Mouse (Mus musculus) stomach, embryonic 16.5 days (tissue): ENCODE data around the gene Cisd3. TPM values are rescaled to one million over a fixed set of nuclear protein-coding genes. Genes with fewer than 3 reads are reported as not detected.
A peak's percentile ranks its signal among the peaks of the same experiment; 100 is the strongest.
"Not testable (repeated sequence)": the region's sequence is repeated elsewhere in the genome, so short reads cannot be mapped to it uniquely, and the experiment has no call there.

Experiments
- ATAC-seq: fragments of 200-750 bp; cut with Nextera tagmentation; 2 replicates; pipeline ENCODE4 v1.8.0; 2017; ENCODE audit warnings: moderate number of reproducible peaks, moderate TSS enrichment; ENCODE audit not compliant: insufficient read depth, low FRiP score
- H3K27ac ChIP-seq: fragments of 300-500 bp; sonication (generic); 2 replicates; pipeline ENCODE4 v1.5.1; 2014; ENCODE audit warnings: low read length
- H3K27me3 ChIP-seq: fragments of 300-500 bp; sonication (generic); 2 replicates; pipeline ENCODE4 v1.6.1; 2014; ENCODE audit warnings: low read length, control low read depth, mixed read lengths; ENCODE audit not compliant: control insufficient read depth, insufficient read depth
- H3K36me3 ChIP-seq: fragments of 300-500 bp; sonication (generic); 2 replicates; pipeline ENCODE4 v1.6.1; 2014; ENCODE audit warnings: low read length; ENCODE audit not compliant: control insufficient read depth, insufficient read depth
- H3K4me1 ChIP-seq: fragments of 300-500 bp; sonication (generic); 2 replicates; pipeline ENCODE4 v1.6.1; 2014; ENCODE audit warnings: low read length, control low read depth, mixed read lengths; ENCODE audit not compliant: control insufficient read depth, insufficient read depth
- H3K4me2 ChIP-seq: fragments of 300-500 bp; sonication (generic); 2 replicates; pipeline ENCODE4 v1.6.1; 2014; ENCODE audit warnings: low read depth, low read length, mixed read lengths
- H3K4me3 ChIP-seq: fragments of 300-500 bp; sonication (generic); replicated peaks from 2 replicates; pipeline ENCODE4 v1.5.1; 2014; ENCODE audit warnings: mild to moderate bottlenecking, low read length
- H3K9ac ChIP-seq: fragments of 300-500 bp; sonication (generic); 2 replicates; pipeline ENCODE4 v1.6.1; 2014; ENCODE audit warnings: low read length
- H3K9me3 ChIP-seq: fragments of 300-500 bp; sonication (generic); replicated peaks from 2 replicates; pipeline ENCODE4 v1.6.1; 2016; ENCODE audit warnings: low read length, control low read depth; ENCODE audit not compliant: control insufficient read depth
- WGBS: fragments of 180-500 bp; shearing (Covaris S2); extraction: QIAGEN DNeasy Blood & Tissue Kit; methylation state at CpG from one replicate; pipeline ENCODE4 v1.1.7; 2014; 5-methylcytosine and 5-hydroxymethylcytosine counted together
- polyA plus RNA-seq: library from polyadenylated mRNA; unstranded; fragments of >200 nt; fragmentation: Nextera tagmentation; extraction: Ambion mirVana; gene quantifications from 2 replicates; pipeline ENCODE4 v1.2.1, GENCODE M21; 2015

The Cisd3 gene
- polyA plus RNA-seq, 1 experiment from 2014 or later = 35.1 TPM

DNA sequence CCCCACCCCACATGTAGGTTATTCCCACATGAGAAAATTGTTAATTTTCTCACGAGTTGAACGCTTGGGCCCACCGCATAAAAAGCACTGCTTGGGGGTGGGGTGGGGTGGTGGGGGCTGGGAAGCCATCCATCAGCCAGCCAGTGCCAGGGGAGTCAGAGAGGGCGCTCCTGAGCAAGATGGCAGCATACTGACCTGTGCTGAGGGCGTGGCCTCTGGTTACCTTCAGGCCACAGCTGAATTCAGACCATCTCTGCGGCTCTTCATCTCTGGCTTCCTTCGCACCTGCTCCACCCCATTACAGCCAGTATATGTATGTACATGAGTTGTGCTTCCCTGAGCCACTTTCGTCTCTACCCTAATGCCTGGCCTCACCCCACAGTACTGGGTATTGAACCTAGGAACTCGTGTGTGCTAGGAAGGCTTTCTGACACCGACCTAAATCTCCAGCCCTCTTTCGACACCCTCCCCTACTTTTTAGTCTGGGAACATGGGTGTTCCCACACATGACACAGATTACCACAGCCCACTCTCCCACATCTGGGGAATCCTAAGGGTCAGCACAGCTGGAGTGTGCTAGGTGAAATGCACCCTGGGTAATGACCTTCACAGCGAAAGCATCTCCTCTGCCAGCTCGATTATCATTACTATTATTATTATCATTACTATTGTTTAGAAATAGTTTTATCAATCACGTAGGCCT is 29.2 kb upstream of the Cisd3 start:
- H3K4me2 ChIP-seq = no peak overlapping the region
- no peak overlapping the region for H3K27ac ChIP-seq
- H3K27me3 ChIP-seq = no peaks in the 10 kb centered on the region
- no peaks in the 10 kb centered on the region for H3K9me3 ChIP-seq
- H3K4me3 ChIP-seq = no peak overlapping the region
- ATAC-seq = no peak
- H3K4me1 ChIP-seq = peaks cover 15% of the 10 kb centered on the region
- H3K36me3 ChIP-seq = no peaks in the 10 kb centered on the region
- no peak overlapping the region for H3K9ac ChIP-seq
- WGBS = 73% methylated on average over 14 of the region's 14 CpGs

DNA sequence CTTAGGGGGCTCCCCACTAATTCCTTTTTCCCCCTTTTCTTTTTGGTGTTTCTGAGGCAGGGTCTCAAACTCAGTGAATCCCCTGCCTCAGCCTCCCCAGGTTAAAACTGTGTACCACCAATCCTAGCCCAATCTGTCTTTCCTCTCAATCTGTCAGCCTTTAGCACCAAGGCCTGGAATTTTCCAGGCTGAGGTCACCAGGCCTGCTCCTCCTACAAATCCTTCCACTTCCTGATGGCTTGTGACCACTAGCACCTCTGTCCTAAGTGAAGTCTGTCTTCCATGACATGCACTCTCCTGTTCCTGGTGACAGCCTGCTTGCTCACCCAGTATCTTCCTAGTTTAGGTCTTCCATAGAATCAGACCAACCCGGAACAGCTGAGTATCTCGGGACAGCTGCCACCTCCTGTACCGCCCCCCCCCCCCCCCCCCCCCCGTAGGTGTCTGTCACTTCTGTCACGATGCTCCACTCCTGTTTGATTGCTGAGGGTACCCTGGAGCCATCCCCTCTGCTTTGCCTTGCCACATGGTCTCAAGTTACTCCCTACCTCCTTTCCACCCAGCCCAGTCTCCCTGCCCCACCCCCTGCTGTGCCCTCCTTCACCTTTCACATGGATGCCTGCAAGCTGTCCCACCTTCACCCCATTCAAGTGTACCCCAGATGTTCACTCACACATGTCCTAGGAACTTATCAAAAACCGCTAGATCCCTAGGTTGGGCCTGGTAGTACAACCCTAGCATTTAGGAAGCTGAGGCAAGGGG is 28.3 kb upstream of the Cisd3 start:
- 51% methylated on average over 4 of the region's 6 CpGs for WGBS
- H3K27ac ChIP-seq = no peak overlapping the region
- no peaks in the 10 kb centered on the region for H3K27me3 ChIP-seq
- H3K9me3 ChIP-seq = no peaks in the 10 kb centered on the region
- H3K4me1 ChIP-seq = peaks cover 23% of the 10 kb centered on the region
- H3K9ac ChIP-seq = no peak overlapping the region
- no peak overlapping the region for H3K4me2 ChIP-seq
- H3K36me3 ChIP-seq = no peaks in the 10 kb centered on the region
- ATAC-seq = no peak
- no peak overlapping the region for H3K4me3 ChIP-seq

DNA sequence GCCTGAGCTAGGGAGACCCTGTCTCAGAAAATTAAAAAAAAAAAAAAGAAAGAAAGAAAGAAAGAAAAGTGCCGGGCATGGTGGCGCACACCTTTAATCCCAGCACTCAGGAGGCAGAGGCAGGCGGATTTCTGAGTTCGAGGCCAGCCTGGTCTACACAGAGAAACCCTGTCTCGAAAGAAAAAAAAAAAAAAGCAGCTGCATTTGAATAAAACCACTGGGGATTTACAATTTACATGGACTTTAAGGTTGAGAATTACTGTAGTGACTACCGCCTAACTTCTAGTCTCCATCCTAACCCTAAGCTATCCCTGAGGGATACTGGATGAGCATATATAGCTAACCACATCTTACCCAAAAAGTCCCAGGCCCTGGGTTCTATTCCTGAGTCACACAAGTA is 27.7 kb upstream of the Cisd3 start:
- not testable (repeated sequence) for H3K9me3 ChIP-seq, H3K9ac ChIP-seq, ATAC-seq, H3K4me2 ChIP-seq, H3K27me3 ChIP-seq, H3K4me3 ChIP-seq, H3K36me3 ChIP-seq, H3K27ac ChIP-seq
- H3K4me1 ChIP-seq = peaks cover 27% of the 10 kb centered on the region
- WGBS = 93% methylated on average over 6 of the region's 6 CpGs

DNA sequence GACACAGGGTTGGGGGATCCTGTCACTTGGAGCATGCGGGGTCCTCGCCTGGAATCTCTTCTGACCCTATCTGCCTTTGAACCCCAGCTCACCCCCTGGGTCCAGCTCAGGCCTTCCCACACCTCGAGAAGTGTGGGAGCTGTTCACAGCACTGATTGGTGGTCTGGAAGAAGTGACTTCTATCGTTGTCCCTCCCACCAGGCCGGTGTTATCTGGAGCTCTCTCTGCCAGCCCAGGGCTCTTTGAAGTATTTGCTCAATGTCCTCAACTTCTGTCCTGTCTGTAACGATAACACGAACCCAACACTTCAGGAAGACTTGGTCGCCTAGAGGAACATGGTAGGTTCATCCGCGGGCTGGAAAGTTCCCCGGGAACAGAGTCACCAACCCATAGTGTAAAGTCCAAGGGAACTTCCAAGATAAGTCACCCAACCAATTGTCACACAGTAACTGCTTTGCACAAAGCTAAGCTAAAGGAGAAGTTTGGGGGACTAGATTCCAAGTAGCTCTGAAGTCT is 26.8 kb upstream of the Cisd3 start:
- Histone ChIP-seq H3K4me3 (peak overlapping the region; percentile 86), H3K36me3 (no peaks in the 10 kb centered on the region), H3K27ac (no peak overlapping the region), H3K4me2 (peak overlapping the region; percentile 94), H3K9ac (peak overlapping the region; percentile 95), H3K9me3 (no peaks in the 10 kb centered on the region), H3K27me3 (no peaks in the 10 kb centered on the region), H3K4me1 (peaks cover 27% of the 10 kb centered on the region)
- ATAC-seq = no peak
- WGBS = 52% methylated on average over 11 of the region's 11 CpGs

GRCm38 (mm10) chr11:97659267-97659989 is 26.2 kb upstream of the Cisd3 start:
- 11% methylated on average over 13 of the region's 13 CpGs for WGBS
- peak overlapping the region; percentile 95 for H3K9ac ChIP-seq
- H3K4me1 ChIP-seq = peaks cover 27% of the 10 kb centered on the region
- H3K4me2 ChIP-seq = peak overlapping the region; percentile 94
- H3K4me3 ChIP-seq = peak overlapping the region; percentile 86
- ATAC-seq = no peak
- no peaks in the 10 kb centered on the region for H3K36me3 ChIP-seq
- no peaks in the 10 kb centered on the region for H3K27me3 ChIP-seq
- H3K27ac ChIP-seq = peak overlapping the region; percentile 85
- no peaks in the 10 kb centered on the region for H3K9me3 ChIP-seq

- peak overlapping the region; percentile 94 for H3K4me2 ChIP-seq
- peak; percentile 90 for ATAC-seq
- peak overlapping the region; percentile 95 for H3K9ac ChIP-seq
- H3K4me3 ChIP-seq = peak overlapping the region; percentile 86
- H3K27me3 ChIP-seq = no peaks in the 10 kb centered on the region
- H3K4me1 ChIP-seq = peaks cover 31% of the 10 kb centered on the region
- H3K9me3 ChIP-seq = no peaks in the 10 kb centered on the region
- H3K27ac ChIP-seq = peak overlapping the region; percentile 85
- no peaks in the 10 kb centered on the region for H3K36me3 ChIP-seq
- WGBS = under 1% methylated on average over 77 of the region's 78 CpGs
Measured at GRCm38 (mm10) chr11:97659990-97660714, 25.5 kb upstream of the Cisd3 start.

DNA sequence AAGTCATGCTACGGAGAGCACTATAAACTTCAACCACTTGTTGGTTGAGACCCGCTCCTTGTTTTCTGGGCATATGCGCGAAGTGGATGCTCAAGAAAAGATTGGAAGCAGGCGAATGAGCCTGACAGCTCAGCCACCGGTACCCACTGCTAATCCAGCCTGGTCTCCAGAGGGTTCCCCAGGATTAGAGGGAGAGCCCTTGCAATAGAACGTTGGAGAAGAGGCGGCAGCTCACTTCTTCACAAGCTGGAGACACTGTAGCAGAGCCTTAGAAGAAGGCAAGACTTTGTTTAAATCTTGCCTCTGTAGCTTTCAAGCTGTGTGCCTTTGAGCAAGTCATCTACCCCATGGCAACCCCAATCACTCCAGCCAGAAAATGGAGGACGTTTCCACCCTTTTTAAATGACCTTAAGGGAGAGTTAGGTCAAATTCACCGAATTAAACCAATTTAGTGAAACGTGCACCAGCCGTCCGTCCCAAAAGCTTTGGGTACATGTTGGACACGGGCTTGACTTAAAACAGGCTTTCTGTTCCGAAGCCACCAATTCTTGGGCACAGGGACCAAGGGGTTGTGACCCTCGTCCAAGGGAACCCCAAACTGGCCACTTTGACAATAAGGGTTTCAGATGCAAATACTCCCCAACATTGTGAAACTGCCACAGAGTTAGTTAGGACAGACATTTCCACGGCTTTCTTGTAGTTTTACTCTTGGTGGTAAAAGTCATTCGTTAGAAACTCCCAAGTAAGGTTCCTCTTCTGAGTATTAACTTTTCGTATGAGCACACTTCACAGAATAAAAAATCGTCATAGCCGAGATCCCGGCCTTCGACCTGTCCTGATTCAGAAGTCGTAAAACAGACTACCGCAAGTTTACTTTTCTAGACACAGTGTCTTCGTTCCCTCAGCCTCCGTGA is 24.6 kb upstream of the Cisd3 start:
- Histone ChIP-seq H3K4me2 (peak overlapping the region; percentile 94), H3K36me3 (peaks cover 3% of the 10 kb centered on the region), H3K9ac (peak overlapping the region; percentile 95), H3K9me3 (no peaks in the 10 kb centered on the region), H3K27me3 (no peaks in the 10 kb centered on the region), H3K4me3 (peak overlapping the region; percentile 86), H3K27ac (peak overlapping the region; percentile 94), H3K4me1 (peaks cover 31% of the 10 kb centered on the region)
- WGBS = 6% methylated on average over 27 of the region's 27 CpGs
- no peak for ATAC-seq

DNA sequence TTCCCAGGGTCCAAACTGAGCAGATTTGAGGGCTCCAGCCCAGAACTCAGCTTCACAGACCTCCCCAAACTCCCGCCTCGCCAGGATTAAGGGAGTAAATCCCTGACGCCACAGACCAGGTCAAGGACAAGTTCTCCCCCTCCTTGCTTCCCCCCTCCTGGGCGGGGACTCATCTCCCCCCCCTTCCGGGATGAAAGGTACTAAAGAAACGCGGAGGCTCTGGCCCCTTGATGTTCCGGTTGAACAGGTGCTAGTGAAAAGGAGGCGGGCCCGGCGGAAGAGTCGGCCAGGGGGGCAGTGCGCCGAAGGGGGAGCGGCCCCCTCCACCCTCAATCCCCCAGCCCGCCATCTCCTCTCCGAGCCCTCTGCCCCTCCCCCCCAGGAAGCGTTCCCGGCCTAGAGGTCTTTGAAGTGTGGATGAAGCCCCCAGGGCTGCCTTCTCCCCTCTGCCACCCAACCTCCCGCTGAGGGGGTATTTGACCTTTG is 23.9 kb upstream of the Cisd3 start:
- Histone ChIP-seq H3K9me3 (no peaks in the 10 kb centered on the region), H3K27ac (peak overlapping the region; percentile 94), H3K27me3 (no peaks in the 10 kb centered on the region), H3K4me2 (peak overlapping the region; percentile 94), H3K36me3 (peaks cover 10% of the 10 kb centered on the region), H3K4me3 (peak overlapping the region; percentile 86), H3K9ac (peak overlapping the region; percentile 92; the same call in 1 of the 2 replicates), H3K4me1 (peaks cover 31% of the 10 kb centered on the region)
- WGBS = under 1% methylated on average over 19 of the region's 20 CpGs
- ATAC-seq = no peak; the same call in 1 of the 2 replicates
